Mouse (Mus musculus) CH12.LX (cell line): ENCODE measurements around the gene Pithd1. TPM values are rescaled to one million over a fixed set of nuclear protein-coding genes. Genes with fewer than 3 reads are reported as not detected.

Experiments
- DNase-seq: peaks from one replicate; pipeline ENCODE4 v3.0.0-alpha.2; 2013; ENCODE audit errors: extremely low read depth
- H3K27ac ChIP-seq: 2 replicates; pipeline ENCODE4 v1.5.1; 2012; ENCODE audit warnings: low read depth, mild to moderate bottlenecking, control low read depth, moderate library complexity; ENCODE audit not compliant: insufficient read depth
- H3K27me3 ChIP-seq: replicated peaks from 2 replicates; pipeline ENCODE3; 2012; ENCODE audit warnings: inconsistent platforms
- H3K36me3 ChIP-seq, 2 experiments: replicated peaks in 1 of 2; 2 replicates each; pipeline versions ENCODE3 to v1.6.1; 2012; ENCODE audit warnings: inconsistent platforms in 1 of 2, low read length in 1 of 2, mild to moderate bottlenecking in 1 of 2, mixed read lengths in 1 of 2, moderate library complexity in 1 of 2; ENCODE audit not compliant: control insufficient read depth in 1 of 2, insufficient read depth in 1 of 2
- H3K4me1 ChIP-seq, 2 experiments: 2 replicates each; pipeline ENCODE4 v1.6.1; 2012; ENCODE audit warnings: inconsistent platforms in 1 of 2, moderate library complexity in 1 of 2; ENCODE audit not compliant: insufficient read depth in 2 of 2, control insufficient read depth in 1 of 2
- H3K4me2 ChIP-seq: 2 replicates; pipeline ENCODE4 v1.6.1; 2012; ENCODE audit warnings: low read depth, mild to moderate bottlenecking, control low read depth; ENCODE audit not compliant: poor library complexity, insufficient read depth, severe bottlenecking
- H3K4me3 ChIP-seq, 3 experiments: fragments of 150-350 bp in 1 of 3; sonication (generic) in 1 of 3; replicated peaks in 1 of 3; 2 replicates each; pipeline versions ENCODE3 to v1.5.1; 2011 to 2012; ENCODE audit warnings: low read depth in 2 of 3, low read length in 2 of 3, mild to moderate bottlenecking in 2 of 3, moderate library complexity in 2 of 3, control low read depth in 1 of 3, improper control_type of control experiment in 1 of 3, inconsistent platforms in 1 of 3, mixed read lengths in 1 of 3; ENCODE audit not compliant: poor library complexity in 1 of 3
- H3K79me2 ChIP-seq: replicated peaks from 2 replicates; pipeline ENCODE4 v1.6.1; 2012; ENCODE audit warnings: mild to moderate bottlenecking, moderate library complexity; ENCODE audit not compliant: control insufficient read depth, poor library complexity, insufficient read depth, severe bottlenecking; ENCODE audit errors: extremely low read depth
- H3K9ac ChIP-seq: 2 replicates; pipeline ENCODE4 v1.6.1; 2012; ENCODE audit warnings: low read depth, mild to moderate bottlenecking, control low read depth, moderate library complexity; ENCODE audit not compliant: insufficient read depth
- H3K9me3 ChIP-seq: replicated peaks from 2 replicates; pipeline ENCODE3; 2012; ENCODE audit warnings: low read length, inconsistent platforms, mixed read lengths
- CTCF ChIP-seq, 2 experiments: IDR thresholded peaks in 1 of 2; conservative IDR thresholded peaks in 1 of 2; 2 replicates each; pipeline ENCODE4 v1.5.1; 2011 to 2012; ENCODE audit warnings: low read depth in 2 of 2, low read length in 2 of 2, improper control_type of control experiment in 1 of 2, inconsistent platforms in 1 of 2, mild to moderate bottlenecking in 1 of 2, moderate library complexity in 1 of 2
- ELF1 ChIP-seq: IDR thresholded peaks from 2 replicates; pipeline ENCODE4 v1.6.1; 2014; ENCODE audit warnings: low read depth, mild to moderate bottlenecking, inconsistent platforms, low read length, improper control_type of control experiment
- EP300 ChIP-seq: IDR thresholded peaks from 2 replicates; pipeline ENCODE4 v1.6.1; 2011; ENCODE audit warnings: low read length, improper control_type of control experiment
- GABPA ChIP-seq: IDR thresholded peaks from 2 replicates; pipeline ENCODE4 v1.6.1; 2012; ENCODE audit warnings: low read depth, low read length, improper control_type of control experiment, inconsistent platforms; ENCODE audit not compliant: insufficient replicate concordance
- IRF4 ChIP-seq: IDR thresholded peaks from 2 replicates; pipeline ENCODE4 v1.6.1; 2014; ENCODE audit warnings: low read depth, mild to moderate bottlenecking, inconsistent platforms, low read length, improper control_type of control experiment
- JUN ChIP-seq: IDR thresholded peaks from 2 replicates; pipeline ENCODE4 v1.6.1; 2011; ENCODE audit warnings: low read depth, mild to moderate bottlenecking, low read length, improper control_type of control experiment, moderate library complexity; ENCODE audit not compliant: insufficient read depth
- MAFK ChIP-seq: IDR thresholded peaks from 2 replicates; pipeline ENCODE4 v1.6.1; 2011; ENCODE audit warnings: low read length, improper control_type of control experiment; ENCODE audit not compliant: insufficient replicate concordance
- MAZ ChIP-seq: IDR thresholded peaks from 2 replicates; pipeline ENCODE4 v1.6.1; 2012; ENCODE audit warnings: low read depth, mild to moderate bottlenecking, inconsistent platforms, low read length, improper control_type of control experiment, moderate library complexity
- MEF2A ChIP-seq: IDR thresholded peaks from 2 replicates; pipeline ENCODE4 v1.6.1; 2014; ENCODE audit warnings: low read depth, mild to moderate bottlenecking, inconsistent platforms, low read length, improper control_type of control experiment, borderline replicate concordance
- MXI1 ChIP-seq: IDR thresholded peaks from 2 replicates; pipeline ENCODE4 v1.6.1; 2011; ENCODE audit warnings: mild to moderate bottlenecking, low read depth, low read length, improper control_type of control experiment
- MYC ChIP-seq: IDR thresholded peaks from 2 replicates; pipeline ENCODE4 v1.6.1; 2011; ENCODE audit warnings: low read depth, mild to moderate bottlenecking, improper control_type of control experiment, low read length
- NRF1 ChIP-seq: IDR thresholded peaks from 2 replicates; pipeline ENCODE4 v1.6.1; 2014; ENCODE audit warnings: low read depth, mild to moderate bottlenecking, inconsistent platforms, low read length, improper control_type of control experiment, moderate library complexity
- POLR2AphosphoS2 ChIP-seq: IDR thresholded peaks from 2 replicates; pipeline ENCODE4 v1.6.1; 2011; ENCODE audit warnings: low read depth, low read length, improper control_type of control experiment
- RCOR1 ChIP-seq: conservative IDR thresholded peaks from 2 replicates; pipeline ENCODE4 v1.6.1; 2012; ENCODE audit warnings: low read depth, mild to moderate bottlenecking, inconsistent platforms, low read length, improper control_type of control experiment
- SIN3A ChIP-seq: IDR thresholded peaks from 2 replicates; pipeline ENCODE4 v1.6.1; 2012; ENCODE audit warnings: low read length, improper control_type of control experiment, inconsistent platforms
- TBP ChIP-seq: conservative IDR thresholded peaks from 2 replicates; pipeline ENCODE4 v1.6.1; 2011; ENCODE audit warnings: low read depth, low read length, improper control_type of control experiment
- TCF12 ChIP-seq: IDR thresholded peaks from 2 replicates; pipeline ENCODE4 v1.6.1; 2014; ENCODE audit warnings: low read depth, mild to moderate bottlenecking, inconsistent platforms, low read length, improper control_type of control experiment
- USF1 ChIP-seq: IDR thresholded peaks from 2 replicates; pipeline ENCODE4 v1.6.1; 2014; ENCODE audit warnings: low read depth, mild to moderate bottlenecking, inconsistent platforms, low read length, improper control_type of control experiment
- ZC3H11A ChIP-seq: IDR thresholded peaks from 2 replicates; pipeline ENCODE4 v1.6.1; 2012; ENCODE audit warnings: low read depth, mild to moderate bottlenecking, inconsistent platforms, low read length, improper control_type of control experiment
- ZMIZ1 ChIP-seq: IDR thresholded peaks from 2 replicates; pipeline ENCODE4 v1.6.1; 2012; ENCODE audit warnings: low read depth, mild to moderate bottlenecking, inconsistent platforms, low read length, improper control_type of control experiment
- ZNF384 ChIP-seq: IDR thresholded peaks from 2 replicates; pipeline ENCODE4 v1.6.1; 2012; ENCODE audit warnings: low read depth, low read length, improper control_type of control experiment, inconsistent platforms
- dilution Hi-C: fragments of 300-500 bp; cut with MboI; formaldehyde crosslinking; loops from 2 replicates; pipeline ENCODE4 v1.14.3; 2020; ENCODE audit warnings: low sequenced_read_pairs; ENCODE audit not compliant: extremely low pct_unique_long_range_greater_than_20kb, extremely low pct_ligation_motif_present
- in situ Hi-C: fragments of 300-500 bp; cut with MboI; formaldehyde crosslinking; loops from 3 replicates; pipeline ENCODE4 v1.14.3; 2019; ENCODE audit warnings: low sequenced_read_pairs, low pct_ligation_motif_present, low pct_unique_long_range_greater_than_20kb, mixed read lengths
- polyA plus RNA-seq: library from polyadenylated mRNA; unstranded; fragments of >175 nt; gene quantifications from 2 replicates; pipeline ENCODE4 v1.2.1, GENCODE M21; 2012; ENCODE audit warnings: low read depth; ENCODE audit not compliant: insufficient read length
- total RNA-seq, 2 experiments: library from RNA; depleted of rRNA; stranded (reverse); fragments of 300-350 nt in 1 of 2; fragments of >200 nt in 1 of 2; gene quantifications; 2 replicates each; pipeline ENCODE4 v1.2.3; 2012 to 2014

The Pithd1 gene
- total and polyA plus RNA-seq, 3 experiments, result 53.2 to 87.5 (median 53.2) TPM

DNA sequence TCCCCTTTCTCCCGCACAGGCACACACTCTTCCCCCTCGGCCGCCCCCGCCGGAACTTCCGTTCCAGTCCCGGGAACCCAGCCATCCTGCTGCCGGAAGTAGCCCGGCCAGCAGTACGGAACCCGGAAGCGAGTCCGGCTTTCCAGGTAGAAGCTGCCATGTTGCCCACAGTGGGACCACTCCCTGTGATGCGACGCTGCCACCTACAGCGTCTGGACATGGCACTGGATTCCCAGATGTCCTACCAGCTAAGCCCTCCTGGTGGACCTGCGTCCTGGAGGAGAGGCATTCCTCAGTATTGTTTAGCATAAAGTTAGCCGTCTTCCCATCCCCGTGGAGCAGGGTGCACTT lies 14.5 kb downstream of the Pithd1 start, which contains the start of gene Lypla2 (continued):
- 0 out of 2 replicates have a peak, but pooled peaks have one; percentile 51 for TF ChIP-seq TBP
- no peak for TF ChIP-seq USF1
- 0 out of 2 replicates have a peak, but pooled peaks have one; percentile 28 for TF ChIP-seq MEF2A
- TF ChIP-seq MXI1, result peak; percentile 77
- TF ChIP-seq EP300, result no peak
- TF ChIP-seq MAZ, result peak; percentile 43; the same call in 1 of the 2 replicates
- no peak for TF ChIP-seq JUN
- TF ChIP-seq ZC3H11A, result no peak
- no peak for TF ChIP-seq RCOR1
- TF ChIP-seq ELF1, result peak; percentile 99
- TF ChIP-seq SIN3A, result peak; percentile 92
- peak; percentile 76; the same call in 1 of the 2 replicates for TF ChIP-seq ZMIZ1
- no peak for TF ChIP-seq MAFK
- TF ChIP-seq POLR2AphosphoS2, result peak; percentile 55; the same call in 1 of the 2 replicates

DNA sequence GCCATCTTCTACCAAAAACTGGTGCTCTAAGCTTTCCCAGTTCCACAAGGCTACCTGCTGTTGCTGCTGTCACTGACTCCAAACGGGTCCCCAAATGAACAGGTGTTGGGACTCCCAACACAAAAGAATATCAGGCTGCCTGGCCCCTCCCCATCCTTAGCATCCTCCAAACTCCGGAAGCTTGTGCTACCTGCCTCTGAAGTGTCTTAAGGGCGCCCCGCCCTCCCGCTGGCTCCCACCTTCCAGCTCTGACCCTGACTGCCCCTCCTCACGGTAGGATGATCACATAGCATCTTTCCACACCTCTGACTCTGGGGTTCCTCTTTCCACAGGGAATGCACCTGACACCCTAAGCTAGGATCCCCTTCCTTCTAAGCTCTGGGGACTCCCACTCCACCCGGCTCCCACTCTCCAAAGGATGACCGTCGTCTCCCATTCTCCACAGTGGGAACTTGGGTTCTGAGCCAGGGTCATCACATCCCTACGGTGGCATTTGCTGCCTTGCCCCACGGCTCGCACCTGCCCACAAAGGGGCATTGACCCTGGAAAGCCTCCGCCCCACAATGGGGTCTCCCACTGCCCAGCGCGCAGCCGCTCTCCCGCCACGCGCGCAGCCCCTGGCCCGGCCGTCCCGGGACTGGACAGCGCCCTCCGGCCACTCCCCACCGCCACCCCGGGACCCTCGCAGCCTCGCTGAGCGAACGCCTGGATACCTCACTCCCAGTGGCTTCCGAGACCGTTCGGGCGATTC lies 15.1 kb downstream of the Pithd1 start:
- in situ Hi-C loops (no loop called here), dilution Hi-C loops (no loop called here)
- Histone ChIP-seq H3K27ac (peak overlapping the region; percentile 10; the same call in 1 of the 2 replicates), H3K9me3 (no peaks in the 10 kb centered on the region), H3K4me3 (peak overlapping the region; percentile 79 to 90 (median 89)), H3K36me3 (peaks cover 53 to 70% of the 10 kb centered on the region in 2 experiments), H3K4me2 (peak overlapping the region; percentile 40), H3K27me3 (no peaks in the 10 kb centered on the region), H3K4me1 (peaks cover 5 to 25% of the 10 kb centered on the region in 2 experiments), H3K79me2 (peaks cover 17% of the 10 kb centered on the region), H3K9ac (peak overlapping the region; percentile 73)
- no peak for DNase-seq
- TF ChIP-seq CTCF (conservative IDR thresholded peaks at IDR 0.05 in 1 of 2, IDR thresholded peaks at IDR 0.05 in 1 of 2; ENCODE audit: low read depth in 2 of 2, low read length in 2 of 2) (no peak), TCF12 (no peak), NRF1 (peak; percentile 60; the same call in 1 of the 2 replicates), ZMIZ1 (no peak), MYC (no peak), GABPA (no peak), ZC3H11A (no peak), ZNF384 (no peak), IRF4 (0 out of 2 replicates have a peak, but pooled peaks have one; percentile 54)
- TF ChIP-seq, all 38 proteins: peak for 2
